Mouse (Mus musculus) liver, embryonic 18 days (tissue): ENCODE data around the gene Evi5. TPM values are rescaled to one million over a fixed set of nuclear protein-coding genes. Genes with fewer than 3 reads are reported as not detected.

Experiments
- polyA plus RNA-seq: library from polyadenylated mRNA; depleted of rRNA; stranded (reverse); fragments of >200 nt; gene quantifications from 2 replicates; pipeline ENCODE4 v1.2.3, GENCODE M21; 2012; rRNA removed

The Evi5 gene
- 25.4 and 26.4 TPM in 2 replicates for polyA plus RNA-seq

GRCm38 (mm10) chr5:107874561-107875260 is at the start of gene Evi5:
Gene Evi5 (minus strand): TSS chr5:107875107.

GRCm38 (mm10) chr5:107900206-107901013 is 25.5 kb upstream of the Evi5 start, which contains the start of gene Rpl5:
Gene Rpl5 (plus strand): TSS chr5:107900502.

GRCm38 (mm10) chr5:107829998-107830560 is 44.8 kb downstream of the Evi5 start, which contains the start of gene Ube2d2b:
Gene Ube2d2b (plus strand): TSS chr5:107830099.

GRCm38 (mm10) chr5:107725435-107726261 is 149.3 kb downstream of the Evi5 start, which contains the start of gene Gfi1:
Gene Gfi1 (minus strand): TSS chr5:107726036.

Other genes starting within 250 kb of the Evi5 start
- gene Gfi1, start 149.1 kb downstream of the Evi5 start, polyA plus RNA-seq, result 3.9 and 6.0 TPM in 2 replicates
- not detected in 2 replicates for gene Ube2d2b, start 45.0 kb downstream of the Evi5 start, polyA plus RNA-seq
- 75.8 and 82.8 TPM in 2 replicates for gene Rpl5, start 25.4 kb upstream of the Evi5 start, polyA plus RNA-seq
- gene Fam69a, start 112.0 kb upstream of the Evi5 start, polyA plus RNA-seq, result 1.8 and 2.0 TPM in 2 replicates
- gene Mtf2, start 190.6 kb upstream of the Evi5 start, polyA plus RNA-seq, result 10.6 TPM in 2 replicates